In genomic region chr13:78174191-78174590, GRCm38 (mm10) we compare ENCODE assay signal across 13 mouse cellular contexts.
"Had no signal": no experiment of that assay in that cellular context is flagged by ENCODE, and none has a peak within 500 bp of the region (broad histone marks: within the 10 kb centered on the region; RNA-seq: fewer than 3 reads in every experiment).

No protein-coding gene starts in this region.

- H3K36me3 ChIP-seq: limb, embryonic 10.5 days; liver, embryonic 15.5 days; stomach, embryonic 15.5 days had no signal

- H3K4me2 ChIP-seq: liver, embryonic 11.5 days; liver, embryonic 15.5 days; stomach, embryonic 15.5 days had no signal

- DNase-seq: kidney, adult 11 months; kidney, adult 9 months; lung, adult 2 months; lung, postnatal 36 days; right cerebral cortex, postnatal 14 days; thymus, postnatal 36 days had no signal

- ATAC-seq: lung, postnatal 0 days had no signal

- H3K9me3 ChIP-seq: limb, embryonic 10.5 days; liver, embryonic 15.5 days; stomach, embryonic 15.5 days had no signal

- H3K4me3 ChIP-seq: left cerebral cortex, adult 2 months; limb, embryonic 10.5 days; liver, embryonic 15.5 days; stomach, embryonic 15.5 days had no signal

- H3K27ac ChIP-seq: kidney, postnatal 0 days; left cerebral cortex, adult 2 months; limb, embryonic 10.5 days; liver, embryonic 15.5 days; stomach, embryonic 15.5 days had no signal

- H3K4me1 ChIP-seq: liver, embryonic 15.5 days had no signal

- H3K9ac ChIP-seq: liver, embryonic 15.5 days; stomach, embryonic 15.5 days had no signal
